Mouse (Mus musculus): ENCODE data around the gene Morc2a.

Gene Morc2a

GRCm38 (mm10) chr11:3733933-3734636, 85.1 kb downstream of the Morc2a start:
- DNase-seq (ENCODE audit: low spot score): no peak

DNA sequence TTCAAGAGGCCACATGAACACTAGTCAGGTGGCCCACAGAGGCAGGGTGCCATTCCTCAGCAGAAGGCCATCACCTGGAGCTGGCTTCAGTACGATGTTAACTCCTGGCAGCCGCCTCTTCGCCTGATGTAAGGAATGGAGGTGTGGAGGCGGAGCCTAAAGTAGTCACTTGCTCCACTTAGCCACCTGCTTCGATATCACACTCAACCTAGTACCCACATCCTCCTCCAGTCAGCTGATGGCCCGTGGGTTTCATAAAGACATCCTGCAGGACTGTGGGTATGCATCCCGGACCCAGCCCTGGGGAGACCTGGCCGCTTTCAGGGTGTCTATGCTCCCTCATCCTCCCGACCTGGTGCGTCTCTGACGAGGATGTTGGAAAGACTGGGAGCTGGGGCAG, 86.7 kb downstream of the Morc2a start:
- no peak for DNase-seq (ENCODE audit: low spot score)

- no peak for DNase-seq (ENCODE audit: low spot score)
Observed at GRCm38 (mm10) chr11:3738778-3739177, 89.8 kb downstream of the Morc2a start.

Data from spleen, adult 12 weeks (tissue).